12 mouse cellular contexts compared by ENCODE assay signal in the genomic region with DNA sequence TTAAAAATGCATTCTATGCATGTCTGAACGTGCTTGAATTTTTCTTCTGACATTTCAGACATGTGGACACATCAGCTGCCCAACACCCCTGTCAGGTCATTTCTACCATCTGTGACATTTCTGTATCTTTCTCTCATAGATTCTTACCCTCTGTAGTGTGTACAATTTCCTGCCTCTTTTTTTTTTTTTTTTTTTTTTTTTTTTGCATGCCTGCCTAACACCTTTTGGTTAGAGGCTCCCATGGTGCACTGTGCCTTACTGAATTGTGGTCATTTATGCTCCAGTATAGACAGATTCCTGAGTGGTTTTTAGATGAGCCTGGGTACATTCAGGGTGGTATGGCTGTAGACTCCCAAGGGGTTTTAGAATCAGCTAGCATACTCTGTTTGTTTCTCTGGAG.
"Had no signal": no experiment of that assay in that cellular context is flagged by ENCODE, and none has a peak within 500 bp of the region (broad histone marks: within the 10 kb centered on the region; RNA-seq: fewer than 3 reads in every experiment).

No protein-coding gene starts in this region.

- H3K36me3 ChIP-seq: kidney, embryonic 15.5 days; limb, embryonic 15.5 days; liver, embryonic 12.5 days; midbrain, embryonic 12.5 days; neural tube, embryonic 12.5 days had no signal

- H3K9me3 ChIP-seq: kidney, embryonic 15.5 days; limb, embryonic 15.5 days; liver, embryonic 12.5 days; midbrain, embryonic 12.5 days; neural tube, embryonic 12.5 days had no signal

- ATAC-seq: liver, embryonic 12.5 days had no signal

- H3K4me1 ChIP-seq: kidney, embryonic 15.5 days; liver, embryonic 12.5 days; midbrain, embryonic 12.5 days; neural tube, embryonic 12.5 days had no signal

- H3K4me3 ChIP-seq: kidney, embryonic 15.5 days; limb, embryonic 15.5 days; liver, embryonic 12.5 days; midbrain, embryonic 12.5 days; neural tube, embryonic 12.5 days had no signal

- H3K4me2 ChIP-seq: kidney, embryonic 15.5 days; limb, embryonic 15.5 days; liver, embryonic 12.5 days; lung, embryonic 14.5 days; midbrain, embryonic 12.5 days; neural tube, embryonic 12.5 days had no signal

- DNase-seq: kidney, adult 2 months; kidney, postnatal 14 days; layer of hippocampus, postnatal 36 days; lung, embryonic 14.5 days; lung, postnatal 14 days had no signal

- H3K9ac ChIP-seq: kidney, embryonic 15.5 days; limb, embryonic 15.5 days; liver, embryonic 12.5 days; lung, embryonic 14.5 days; midbrain, embryonic 12.5 days; neural tube, embryonic 12.5 days had no signal

- H3K27me3 ChIP-seq: kidney, embryonic 15.5 days; limb, embryonic 15.5 days; liver, embryonic 12.5 days; midbrain, embryonic 12.5 days; neural tube, embryonic 12.5 days had no signal

- H3K27ac ChIP-seq: kidney, embryonic 15.5 days; limb, embryonic 15.5 days; liver, embryonic 12.5 days; macrophage; midbrain, embryonic 12.5 days; neural tube, embryonic 12.5 days; stomach, postnatal 0 days had no signal
